Mouse (Mus musculus) forebrain, embryonic 12.5 days (tissue): ENCODE measurements around the gene Ufc1. TPM values are rescaled to one million over a fixed set of nuclear protein-coding genes. Genes with fewer than 3 reads are reported as not detected.

Source experiments
- ATAC-seq: fragments of 200-750 bp; cut with Nextera tagmentation; 2 replicates; pipeline ENCODE4 v1.8.0; 2017; ENCODE audit warnings: moderate TSS enrichment; ENCODE audit not compliant: low FRiP score
- H3K27ac ChIP-seq: fragments of 300-500 bp; sonication (generic); 2 replicates; pipeline ENCODE4 v1.5.1; 2016; ENCODE audit warnings: mild to moderate bottlenecking
- H3K27me3 ChIP-seq: fragments of 300-500 bp; sonication (generic); 2 replicates; pipeline ENCODE4 v1.6.1; 2016; ENCODE audit warnings: mild to moderate bottlenecking
- H3K36me3 ChIP-seq: fragments of 300-500 bp; sonication (generic); replicated peaks from 2 replicates; pipeline ENCODE4 v1.6.1; 2016; ENCODE audit warnings: mild to moderate bottlenecking
- H3K4me1 ChIP-seq: fragments of 300-500 bp; sonication (generic); 2 replicates; pipeline ENCODE4 v1.6.1; 2016
- H3K4me2 ChIP-seq: fragments of 300-500 bp; sonication (generic); 2 replicates; pipeline ENCODE4 v1.6.1; 2016; ENCODE audit warnings: mild to moderate bottlenecking, moderate library complexity
- H3K4me3 ChIP-seq: fragments of 300-500 bp; sonication (generic); replicated peaks from 2 replicates; pipeline ENCODE4 v1.5.1; 2016; ENCODE audit warnings: mild to moderate bottlenecking
- H3K9ac ChIP-seq: fragments of 300-500 bp; sonication (generic); 2 replicates; pipeline ENCODE4 v1.6.1; 2016; ENCODE audit warnings: mild to moderate bottlenecking
- H3K9me3 ChIP-seq: fragments of 300-500 bp; sonication (generic); 2 replicates; pipeline ENCODE4 v1.6.1; 2016
- WGBS: fragments of 180-500 bp; shearing (Covaris S2); methylation state at CpG from one replicate; pipeline ENCODE4 v1.1.7; 2016; 5-methylcytosine and 5-hydroxymethylcytosine counted together
- polyA plus RNA-seq: library from polyadenylated mRNA; unstranded; fragments of >200 nt; fragmentation: Nextera tagmentation; extraction: Ambion mirVana; gene quantifications from 2 replicates; pipeline ENCODE4 v1.2.1, GENCODE M21; 2016

The Ufc1 gene
- polyA plus RNA-seq, 1 experiment from 2014 or later: 98.4 TPM

DNA sequence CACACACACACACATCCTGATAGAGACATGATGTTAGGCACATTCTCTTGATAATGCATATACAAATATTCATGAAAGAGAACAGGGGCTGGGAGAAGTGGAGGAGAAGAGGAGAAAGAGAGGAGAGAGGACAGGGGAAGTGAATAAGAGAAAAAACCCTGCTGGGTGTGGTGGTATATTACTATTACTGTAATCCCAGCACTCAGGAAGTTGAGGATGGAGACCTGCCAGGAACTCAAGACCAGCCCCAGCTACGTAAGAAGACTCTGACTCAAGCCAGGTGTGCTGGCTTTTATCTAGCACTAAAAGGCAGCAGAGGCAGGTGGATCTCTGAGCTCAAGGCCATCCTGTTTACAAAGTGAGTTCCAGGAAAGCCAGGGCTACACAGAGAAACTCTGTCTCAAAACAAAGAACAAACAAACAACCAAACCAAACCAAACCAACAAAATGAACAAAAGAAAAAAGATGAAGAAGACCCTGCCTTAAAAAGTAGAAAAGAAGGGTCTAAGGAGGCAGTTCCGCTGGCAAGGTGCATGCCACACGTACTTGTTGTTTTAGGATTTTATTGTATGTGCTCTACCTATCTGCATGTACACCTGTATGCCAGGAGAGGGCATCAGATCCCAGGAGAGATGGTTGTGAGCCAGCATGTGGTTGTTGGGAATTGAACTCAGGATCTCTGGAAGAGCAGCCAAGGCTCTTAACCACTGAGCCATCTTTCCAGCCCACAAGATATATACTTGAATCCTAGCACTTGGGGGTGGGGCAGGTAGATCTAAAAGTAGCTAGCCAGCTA, 31.0 kb downstream of the Ufc1 start:
- Histone ChIP-seq H3K27me3 (peaks cover 8% of the 10 kb centered on the region; the same call in 1 of the 2 replicates), H3K36me3 (no peaks in the 10 kb centered on the region), H3K4me3 (no peak overlapping the region)

DNA sequence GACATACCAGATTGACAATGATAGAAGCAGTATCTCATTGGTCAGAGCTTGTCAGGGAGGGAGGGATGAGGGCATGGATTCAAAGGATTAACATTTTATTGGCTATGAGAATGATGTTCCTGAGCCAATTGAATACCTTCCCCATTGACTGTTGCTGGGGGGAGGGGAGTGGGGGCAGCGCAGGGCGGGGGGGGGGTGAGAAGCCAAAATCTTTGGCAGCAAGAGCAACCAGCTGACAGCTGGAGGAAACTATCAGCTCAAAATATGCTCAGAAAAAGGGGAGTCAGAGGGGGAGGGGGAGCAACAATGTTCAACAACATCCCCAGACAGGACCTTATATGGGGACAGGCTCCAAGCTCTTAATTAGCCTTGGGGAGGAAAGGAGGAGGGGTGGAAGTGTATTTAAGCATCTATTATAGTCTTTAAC, 31.6 kb downstream of the Ufc1 start:
- peak; percentile 89 for ATAC-seq
- no peaks in the 10 kb centered on the region for H3K9me3 ChIP-seq
- H3K4me3 ChIP-seq: peak overlapping the region; percentile 28
- peaks cover 18% of the 10 kb centered on the region for H3K4me1 ChIP-seq
- peak overlapping the region; percentile 29; the same call in 1 of the 2 replicates for H3K9ac ChIP-seq
- H3K4me2 ChIP-seq: peak overlapping the region; percentile 48
- 0% methylated on average over 2 of the region's 2 CpGs for WGBS
- no peaks in the 10 kb centered on the region for H3K36me3 ChIP-seq
- peak overlapping the region; percentile 78; the same call in 1 of the 2 replicates for H3K27ac ChIP-seq
- H3K27me3 ChIP-seq: peaks cover 8% of the 10 kb centered on the region; the same call in 1 of the 2 replicates

More for the DNA sequence above, 31.0 kb downstream of the Ufc1 start:
- Histone ChIP-seq H3K4me2 (peak overlapping the region; percentile 48; the same call in 1 of the 2 replicates), H3K27ac (peak overlapping the region; percentile 75), H3K9ac (no peak overlapping the region), H3K9me3 (no peaks in the 10 kb centered on the region), H3K4me1 (peaks cover 18% of the 10 kb centered on the region)
- peak; percentile 4; the same call in 1 of the 2 replicates for ATAC-seq
- 79% methylated on average over 3 of the region's 3 CpGs for WGBS

GRCm38 (mm10) chr1:171262594-171263130, 32.2 kb downstream of the Ufc1 start:
- Histone ChIP-seq H3K27me3 (peaks cover 8% of the 10 kb centered on the region; the same call in 1 of the 2 replicates), H3K9ac (peak overlapping the region; percentile 29; the same call in 1 of the 2 replicates), H3K9me3 (no peaks in the 10 kb centered on the region), H3K4me1 (peaks cover 18% of the 10 kb centered on the region), H3K36me3 (no peaks in the 10 kb centered on the region), H3K4me2 (peak overlapping the region; percentile 48), H3K27ac (peak overlapping the region; percentile 78), H3K4me3 (peak overlapping the region; percentile 28)
- peak; percentile 71 for ATAC-seq
- WGBS: 6% methylated on average over 8 of the region's 8 CpGs

GRCm38 (mm10) chr1:171260316-171260715, 34.5 kb downstream of the Ufc1 start:
- peaks cover 18% of the 10 kb centered on the region for H3K4me1 ChIP-seq
- no peak overlapping the region for H3K4me2 ChIP-seq
- H3K36me3 ChIP-seq: no peaks in the 10 kb centered on the region
- H3K9me3 ChIP-seq: no peaks in the 10 kb centered on the region
- no peak for ATAC-seq
- 87% methylated on average over 3 of the region's 3 CpGs for WGBS
- H3K27me3 ChIP-seq: peaks cover 4% of the 10 kb centered on the region; the same call in 1 of the 2 replicates
- H3K9ac ChIP-seq: no peak overlapping the region
- no peak overlapping the region for H3K27ac ChIP-seq
- no peak overlapping the region for H3K4me3 ChIP-seq

DNA sequence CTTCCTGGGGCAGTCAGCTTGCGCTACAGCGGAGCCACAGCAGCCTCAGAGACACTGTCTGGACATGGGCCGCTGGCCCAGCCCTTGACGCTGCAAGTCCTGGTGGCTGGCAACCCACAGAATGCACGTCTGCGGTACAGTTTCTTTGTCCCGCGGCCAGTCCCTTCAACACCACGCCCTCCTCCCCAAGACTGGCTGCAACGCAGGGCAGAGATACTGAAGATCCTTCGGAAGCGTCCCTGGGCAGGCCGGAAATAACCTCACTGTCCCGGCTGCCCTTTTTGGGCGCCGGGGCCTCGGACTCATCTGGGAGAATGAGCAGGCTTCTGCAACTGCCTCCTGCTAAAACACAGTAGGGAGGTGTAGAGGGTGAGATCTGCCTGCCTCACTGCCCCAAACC, 35.9 kb downstream of the Ufc1 start:
- no peak for ATAC-seq
- H3K9me3 ChIP-seq: no peaks in the 10 kb centered on the region
- peaks cover 18% of the 10 kb centered on the region for H3K4me1 ChIP-seq
- H3K36me3 ChIP-seq: no peaks in the 10 kb centered on the region
- H3K27ac ChIP-seq: no peak overlapping the region
- H3K4me2 ChIP-seq: no peak overlapping the region
- no peak overlapping the region for H3K9ac ChIP-seq
- WGBS: 84% methylated on average over 17 of the region's 17 CpGs
- no peak overlapping the region for H3K4me3 ChIP-seq
- H3K27me3 ChIP-seq: peaks cover 4% of the 10 kb centered on the region; the same call in 1 of the 2 replicates

- Histone ChIP-seq H3K4me1 (peaks cover 12% of the 10 kb centered on the region), H3K27ac (no peak overlapping the region), H3K36me3 (no peaks in the 10 kb centered on the region), H3K27me3 (peaks cover 8% of the 10 kb centered on the region), H3K4me2 (no peak overlapping the region), H3K4me3 (no peak overlapping the region), H3K9me3 (no peaks in the 10 kb centered on the region), H3K9ac (no peak overlapping the region)
- no peak for ATAC-seq
- WGBS: 90% methylated on average over 9 of the region's 9 CpGs
These were observed 37.0 kb downstream of the Ufc1 start for GRCm38 (mm10) chr1:171257781-171258180.

GRCm38 (mm10) chr1:171256937-171257548, 37.8 kb downstream of the Ufc1 start:
- no peak overlapping the region for H3K9ac ChIP-seq
- H3K36me3 ChIP-seq: no peaks in the 10 kb centered on the region
- no peaks in the 10 kb centered on the region for H3K9me3 ChIP-seq
- ATAC-seq: peak; percentile 28; the same call in 1 of the 2 replicates
- WGBS: 69% methylated on average over 15 of the region's 15 CpGs
- H3K4me2 ChIP-seq: no peak overlapping the region
- H3K27me3 ChIP-seq: peaks cover 10% of the 10 kb centered on the region
- no peak overlapping the region for H3K4me3 ChIP-seq
- peaks cover 12% of the 10 kb centered on the region for H3K4me1 ChIP-seq
- H3K27ac ChIP-seq: no peak overlapping the region

GRCm38 (mm10) chr1:171256095-171256818, 38.6 kb downstream of the Ufc1 start:
- Histone ChIP-seq H3K9me3 (no peaks in the 10 kb centered on the region), H3K36me3 (no peaks in the 10 kb centered on the region), H3K27ac (no peak overlapping the region), H3K27me3 (peaks cover 10% of the 10 kb centered on the region), H3K4me2 (no peak overlapping the region), H3K4me1 (peaks cover 18% of the 10 kb centered on the region), H3K4me3 (no peak overlapping the region), H3K9ac (no peak overlapping the region)
- no peak for ATAC-seq
- 90% methylated on average over 24 of the region's 24 CpGs for WGBS

DNA sequence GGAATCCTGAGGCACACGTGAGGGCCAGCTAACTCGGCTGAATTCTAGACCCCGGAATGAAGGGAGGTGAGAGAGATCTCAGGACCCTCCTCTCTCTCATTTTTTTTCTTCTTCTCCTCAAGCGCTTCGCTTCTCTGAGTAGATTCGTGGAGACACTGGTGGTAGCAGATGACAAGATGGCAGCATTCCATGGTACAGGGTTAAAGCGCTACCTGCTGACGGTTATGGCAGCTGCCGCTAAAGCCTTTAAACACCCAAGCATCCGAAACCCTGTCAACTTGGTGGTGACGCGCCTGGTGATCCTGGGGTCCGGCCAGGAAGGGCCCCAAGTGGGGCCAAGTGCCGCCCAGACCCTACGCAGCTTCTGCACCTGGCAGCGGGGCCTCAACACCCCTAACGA, 42.4 kb downstream of the Ufc1 start:
- Histone ChIP-seq H3K4me3 (peak overlapping the region; percentile 13; the same call in 1 of the 2 replicates), H3K4me2 (peak overlapping the region; percentile 47), H3K27me3 (peaks cover 5% of the 10 kb centered on the region), H3K9me3 (no peaks in the 10 kb centered on the region), H3K4me1 (peaks cover 44% of the 10 kb centered on the region), H3K36me3 (no peaks in the 10 kb centered on the region), H3K9ac (peak overlapping the region; percentile 36), H3K27ac (peak overlapping the region; percentile 72)
- 55% methylated on average over 17 of the region's 17 CpGs for WGBS
- no peak for ATAC-seq

DNA sequence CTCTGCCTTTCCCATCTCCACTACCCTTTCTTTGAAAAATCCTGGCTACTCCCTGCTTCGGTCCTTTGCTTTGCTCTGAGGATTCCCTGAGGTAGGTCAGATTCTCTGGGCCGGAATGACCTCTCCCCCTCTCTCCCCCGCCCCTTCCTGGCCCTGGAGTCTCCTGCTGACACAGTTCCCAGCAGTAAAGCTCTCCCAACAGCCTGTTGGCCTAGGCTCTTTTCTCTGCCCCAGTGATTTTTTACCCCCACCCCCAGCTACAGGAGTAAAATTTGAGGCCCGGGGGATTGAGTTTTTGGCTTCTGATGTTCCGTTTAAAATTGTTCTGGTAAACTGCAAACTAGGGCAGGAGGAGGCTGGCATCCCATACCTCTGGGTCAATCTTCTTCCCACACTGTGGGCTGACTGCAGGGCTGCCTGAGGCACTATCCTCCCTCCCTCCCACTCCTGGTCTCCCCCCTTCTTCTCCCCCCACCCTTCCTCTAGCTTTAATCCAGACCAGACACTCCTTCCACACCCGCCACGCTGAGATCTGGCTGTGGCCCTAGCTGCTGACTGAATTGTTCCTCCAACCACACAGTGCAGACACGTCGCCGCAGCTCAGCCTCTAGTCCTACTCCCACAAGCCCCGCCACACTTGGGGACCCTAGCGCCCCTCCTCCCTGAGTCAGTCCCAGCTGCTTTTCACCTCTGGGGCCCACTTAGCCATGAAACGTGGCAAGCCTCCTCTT, 43.1 kb downstream of the Ufc1 start:
- Histone ChIP-seq H3K36me3 (no peaks in the 10 kb centered on the region), H3K4me2 (peak overlapping the region; percentile 47), H3K27me3 (peaks cover 5% of the 10 kb centered on the region), H3K27ac (peak overlapping the region; percentile 72), H3K9me3 (no peaks in the 10 kb centered on the region), H3K4me1 (peaks cover 46% of the 10 kb centered on the region), H3K4me3 (peak overlapping the region; percentile 22), H3K9ac (peak overlapping the region; percentile 44)
- WGBS: 2% methylated on average over 13 of the region's 13 CpGs
- ATAC-seq: no peak
